Comparison of ENCODE assay signal across 9 mouse cellular contexts in the genomic region with DNA sequence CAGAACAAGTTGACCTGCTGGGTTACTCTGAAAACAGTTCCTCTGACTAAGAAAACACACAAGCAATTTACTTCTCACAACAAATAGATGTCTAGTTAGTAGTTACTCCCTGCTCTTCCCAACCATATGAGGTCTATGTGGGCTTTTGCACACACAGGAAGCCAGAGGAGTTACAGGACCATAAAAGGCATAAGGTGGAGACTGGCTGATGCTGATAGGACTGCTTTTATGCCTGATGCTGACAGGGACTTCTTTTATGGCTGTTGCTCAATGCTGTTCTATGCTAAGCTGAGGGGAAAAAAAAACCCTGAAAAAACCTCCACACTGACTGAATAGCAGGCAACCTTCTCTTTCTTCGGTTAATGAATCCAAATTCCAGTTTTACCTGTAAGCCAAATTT.
"Had no signal": no experiment of that assay in that cellular context is flagged by ENCODE, and none has a peak within 500 bp of the region (broad histone marks: within the 10 kb centered on the region; RNA-seq: fewer than 3 reads in every experiment).

No protein-coding gene starts in this region.

- H3K36me3 ChIP-seq: lung, embryonic 15.5 days had no signal

- H3K9me3 ChIP-seq: lung, embryonic 15.5 days; megakaryocyte, embryonic 14.5 days; midbrain, embryonic 13.5 days; midbrain, embryonic 15.5 days; neural tube, embryonic 12.5 days had no signal

- DNase-seq: thymus, adult 18-20 months; thymus, postnatal 36 days had no signal

- H3K27me3 ChIP-seq: lung, embryonic 15.5 days; midbrain, embryonic 13.5 days; midbrain, embryonic 15.5 days; neural tube, embryonic 12.5 days had no signal

- H3K4me1 ChIP-seq: neural tube, embryonic 12.5 days had no signal

- H3K4me2 ChIP-seq: lung, embryonic 15.5 days; midbrain, embryonic 11.5 days; midbrain, embryonic 13.5 days; midbrain, embryonic 15.5 days; neural tube, embryonic 12.5 days had no signal

- H3K9ac ChIP-seq: lung, embryonic 15.5 days; midbrain, embryonic 13.5 days; midbrain, embryonic 15.5 days; neural tube, embryonic 12.5 days had no signal

- H3K27ac ChIP-seq: lung, embryonic 15.5 days; macrophage; midbrain, embryonic 13.5 days; midbrain, embryonic 15.5 days; neural tube, embryonic 12.5 days had no signal

- H3K4me3 ChIP-seq: lung, embryonic 15.5 days; megakaryocyte, embryonic 14.5 days; midbrain, embryonic 13.5 days; midbrain, embryonic 15.5 days; neural tube, embryonic 12.5 days had no signal

- ATAC-seq: midbrain, embryonic 13.5 days; midbrain, embryonic 15.5 days had no signal
